Mouse (Mus musculus): ENCODE data around the gene Gng2. TPM values are rescaled to one million over a fixed set of nuclear protein-coding genes. Genes with fewer than 3 reads are reported as not detected.

The Gng2 gene
- total RNA-seq, 1 experiment, result 41.5 TPM

GRCm38 (mm10) chr14:19917534-19917933, 59.9 kb downstream of the Gng2 start:
- no peak overlapping the region for H3K4me3 ChIP-seq (ENCODE audit: insufficient read depth in 1 of 2, low read depth in 1 of 2, low read length in 2 of 2, poor library complexity in 1 of 2, severe bottlenecking in 1 of 2)
- peaks cover 0 to 11% of the 10 kb centered on the region in 2 experiments; a peak in 3 of 4 replicates for H3K4me1 ChIP-seq (ENCODE audit: control insufficient read depth in 2 of 2, insufficient read depth in 2 of 2, low read length in 2 of 2, poor library complexity in 1 of 2)
- no peaks in the 10 kb centered on the region for H3K9me3 ChIP-seq (ENCODE audit: control insufficient read depth, insufficient read depth, low read depth, low read length)
- no peak for DNase-seq (ENCODE audit: low read depth, low spot score)
- H3K36me3 ChIP-seq (ENCODE audit: control insufficient read depth, insufficient read depth, low read length, poor library complexity, severe bottlenecking), result peaks cover 16% of the 10 kb centered on the region; the same call in 1 of the 2 replicates
- no peak for TF ChIP-seq ZC3H11A (IDR thresholded peaks at IDR 0.05; ENCODE audit: borderline replicate concordance, low read depth, low read length)
- no peak for TF ChIP-seq CHD2 (IDR thresholded peaks at IDR 0.05; ENCODE audit: low read depth, low read length)
- no peak for TF ChIP-seq ZNF384 (IDR thresholded peaks at IDR 0.05; ENCODE audit: low read depth, low read length)
- no peak for TF ChIP-seq MAFK (IDR thresholded peaks at IDR 0.05; ENCODE audit: insufficient read depth, low read depth, low read length)
- no peak for TF ChIP-seq HCFC1 (IDR thresholded peaks at IDR 0.05; ENCODE audit: borderline replicate concordance, insufficient read depth, low read length)
- H3K9ac ChIP-seq (ENCODE audit: insufficient read depth, low read depth, low read length, poor library complexity, severe bottlenecking), result no peak overlapping the region
- H3K27ac ChIP-seq (ENCODE audit: insufficient read depth, low read depth, low read length, poor library complexity, severe bottlenecking), result no peak overlapping the region
- in situ Hi-C loops (cut with MboI; ENCODE audit: low sequenced_read_pairs in 2 of 2, unreplicated experiment in 2 of 2), result loop anchor here (25.0 kb wide), 2 partner anchors 95 to 345 kb away; partner anchors contain the start of gene Kcnk16 (in 1 of the 2)

GRCm38 (mm10) chr14:19916315-19916714, 61.1 kb downstream of the Gng2 start:
- in situ Hi-C loops (cut with MboI; ENCODE audit: low sequenced_read_pairs in 2 of 2, unreplicated experiment in 2 of 2), result loop anchor here (25.0 kb wide), 2 partner anchors 96 to 346 kb away; partner anchors contain the start of gene Kcnk16 (in 1 of the 2)
- Histone ChIP-seq H3K36me3 (ENCODE audit: control insufficient read depth, insufficient read depth, low read length, poor library complexity, severe bottlenecking) (peaks cover 13% of the 10 kb centered on the region; the same call in 1 of the 2 replicates), H3K9me3 (ENCODE audit: control insufficient read depth, insufficient read depth, low read depth, low read length) (no peaks in the 10 kb centered on the region), H3K4me3 (ENCODE audit: insufficient read depth in 1 of 2, low read depth in 1 of 2, low read length in 2 of 2, poor library complexity in 1 of 2, severe bottlenecking in 1 of 2) (no peak overlapping the region), H3K9ac (ENCODE audit: insufficient read depth, low read depth, low read length, poor library complexity, severe bottlenecking) (no peak overlapping the region), H3K4me1 (ENCODE audit: control insufficient read depth in 2 of 2, insufficient read depth in 2 of 2, low read length in 2 of 2, poor library complexity in 1 of 2) (peaks cover 0 to 18% of the 10 kb centered on the region in 2 experiments; a peak in 3 of 4 replicates), H3K27ac (ENCODE audit: insufficient read depth, low read depth, low read length, poor library complexity, severe bottlenecking) (no peak overlapping the region)
- no peak for DNase-seq (ENCODE audit: low read depth, low spot score)
- TF ChIP-seq ZNF384 (IDR thresholded peaks at IDR 0.05; ENCODE audit: low read depth, low read length) (no peak), ZC3H11A (IDR thresholded peaks at IDR 0.05; ENCODE audit: borderline replicate concordance, low read depth, low read length) (no peak)

GRCm38 (mm10) chr14:19912891-19913290, 64.5 kb downstream of the Gng2 start:
- Histone ChIP-seq H3K36me3 (ENCODE audit: control insufficient read depth, insufficient read depth, low read length, poor library complexity, severe bottlenecking) (peaks cover 7% of the 10 kb centered on the region; the same call in 1 of the 2 replicates), H3K4me3 (ENCODE audit: insufficient read depth in 1 of 2, low read depth in 1 of 2, low read length in 2 of 2, poor library complexity in 1 of 2, severe bottlenecking in 1 of 2) (no peak overlapping the region), H3K9ac (ENCODE audit: insufficient read depth, low read depth, low read length, poor library complexity, severe bottlenecking) (no peak overlapping the region), H3K4me1 (ENCODE audit: control insufficient read depth in 2 of 2, insufficient read depth in 2 of 2, low read length in 2 of 2, poor library complexity in 1 of 2) (peaks cover 0 to 15% of the 10 kb centered on the region in 2 experiments; a peak in 2 of 4 replicates), H3K9me3 (ENCODE audit: control insufficient read depth, insufficient read depth, low read depth, low read length) (no peaks in the 10 kb centered on the region), H3K27ac (ENCODE audit: insufficient read depth, low read depth, low read length, poor library complexity, severe bottlenecking) (no peak overlapping the region)
- TF ChIP-seq HCFC1 (IDR thresholded peaks at IDR 0.05; ENCODE audit: borderline replicate concordance, insufficient read depth, low read length) (no peak), MAFK (IDR thresholded peaks at IDR 0.05; ENCODE audit: insufficient read depth, low read depth, low read length) (no peak), CHD2 (IDR thresholded peaks at IDR 0.05; ENCODE audit: low read depth, low read length) (no peak), ZC3H11A (IDR thresholded peaks at IDR 0.05; ENCODE audit: borderline replicate concordance, low read depth, low read length) (no peak), ZNF384 (IDR thresholded peaks at IDR 0.05; ENCODE audit: low read depth, low read length) (no peak)
- in situ Hi-C loops (cut with MboI; ENCODE audit: low sequenced_read_pairs in 2 of 2, unreplicated experiment in 2 of 2), result loop anchor here (25.0 kb wide), 2 partner anchors 99 to 349 kb away; partner anchors contain the start of gene Kcnk16 (in 1 of the 2)
- DNase-seq (ENCODE audit: low read depth, low spot score), result no peak

- no peak for DNase-seq (ENCODE audit: low read depth, low spot score)
- TF ChIP-seq HCFC1 (IDR thresholded peaks at IDR 0.05; ENCODE audit: borderline replicate concordance, insufficient read depth, low read length), result no peak
- H3K9me3 ChIP-seq (ENCODE audit: control insufficient read depth, insufficient read depth, low read depth, low read length), result no peaks in the 10 kb centered on the region
- no peak overlapping the region for H3K27ac ChIP-seq (ENCODE audit: insufficient read depth, low read depth, low read length, poor library complexity, severe bottlenecking)
- no peak overlapping the region for H3K9ac ChIP-seq (ENCODE audit: insufficient read depth, low read depth, low read length, poor library complexity, severe bottlenecking)
- no peaks in the 10 kb centered on the region; the same call in 1 of the 2 replicates for H3K36me3 ChIP-seq (ENCODE audit: control insufficient read depth, insufficient read depth, low read length, poor library complexity, severe bottlenecking)
- no peak overlapping the region for H3K4me3 ChIP-seq (ENCODE audit: insufficient read depth in 1 of 2, low read depth in 1 of 2, low read length in 2 of 2, poor library complexity in 1 of 2, severe bottlenecking in 1 of 2)
- peaks cover 0 to 4% of the 10 kb centered on the region in 2 experiments; a peak in 2 of 4 replicates for H3K4me1 ChIP-seq (ENCODE audit: control insufficient read depth in 2 of 2, insufficient read depth in 2 of 2, low read length in 2 of 2, poor library complexity in 1 of 2)
- in situ Hi-C loops (cut with MboI; ENCODE audit: low sequenced_read_pairs in 2 of 2, unreplicated experiment in 2 of 2), result loop anchor here (25.0 kb wide), 2 partner anchors 107 to 357 kb away; partner anchors contain the start of gene Kcnk16 (in 1 of the 2)
Observed at GRCm38 (mm10) chr14:19905615-19906014, 71.8 kb downstream of the Gng2 start.

GRCm38 (mm10) chr14:19904821-19905220, 72.6 kb downstream of the Gng2 start:
- TF ChIP-seq HCFC1 (IDR thresholded peaks at IDR 0.05; ENCODE audit: borderline replicate concordance, insufficient read depth, low read length) (no peak), ZNF384 (IDR thresholded peaks at IDR 0.05; ENCODE audit: low read depth, low read length) (no peak), MAFK (IDR thresholded peaks at IDR 0.05; ENCODE audit: insufficient read depth, low read depth, low read length) (no peak), CHD2 (IDR thresholded peaks at IDR 0.05; ENCODE audit: low read depth, low read length) (no peak), ZC3H11A (IDR thresholded peaks at IDR 0.05; ENCODE audit: borderline replicate concordance, low read depth, low read length) (no peak)

More at GRCm38 (mm10) chr14:19904821-19905220, 72.6 kb downstream of the Gng2 start:
- Histone ChIP-seq H3K9me3 (ENCODE audit: control insufficient read depth, insufficient read depth, low read depth, low read length) (no peaks in the 10 kb centered on the region), H3K27ac (ENCODE audit: insufficient read depth, low read depth, low read length, poor library complexity, severe bottlenecking) (no peak overlapping the region), H3K36me3 (ENCODE audit: control insufficient read depth, insufficient read depth, low read length, poor library complexity, severe bottlenecking) (no peaks in the 10 kb centered on the region; the same call in 1 of the 2 replicates), H3K9ac (ENCODE audit: insufficient read depth, low read depth, low read length, poor library complexity, severe bottlenecking) (no peak overlapping the region), H3K4me1 (ENCODE audit: control insufficient read depth in 2 of 2, insufficient read depth in 2 of 2, low read length in 2 of 2, poor library complexity in 1 of 2) (peaks cover 0 to 4% of the 10 kb centered on the region in 2 experiments; a peak in 2 of 4 replicates), H3K4me3 (ENCODE audit: insufficient read depth in 1 of 2, low read depth in 1 of 2, low read length in 2 of 2, poor library complexity in 1 of 2, severe bottlenecking in 1 of 2) (no peak overlapping the region)
- no peak for DNase-seq (ENCODE audit: low read depth, low spot score)
- in situ Hi-C loops (cut with MboI; ENCODE audit: low sequenced_read_pairs in 2 of 2, unreplicated experiment in 2 of 2), result loop anchor here (25.0 kb wide), 2 partner anchors 107 to 357 kb away; partner anchors contain the start of gene Kcnk16 (in 1 of the 2)

All from ES-E14 (cell line).